In genomic region chr14:30716051-30716952, GRCm38 (mm10) we compare ENCODE assay signal across 8 mouse cellular contexts. TPM values are rescaled to one million over a fixed set of nuclear protein-coding genes. Genes with fewer than 3 reads are reported as not detected.
DNase-seq lines count a peak whose midpoint lies in the region; ATAC-seq and TF ChIP-seq lines count a peak whose summit lies in the region.

No protein-coding gene starts in this region.

- peaks cover 32% of the 10 kb centered on the region for H3K4me1 ChIP-seq in forebrain, embryonic 10.5 days
- H3K4me1 ChIP-seq in heart, embryonic 15.5 days (replicated peaks): peaks cover 10% of the 10 kb centered on the region; the same call in 1 of the 2 replicates
- H3K4me1 ChIP-seq in lung, embryonic 14.5 days (ENCODE audit: insufficient read depth): 0 out of 2 replicates have a peak, but pooled peaks cover 2% of the 10 kb centered on the region
- H3K4me1 ChIP-seq in neural tube, embryonic 14.5 days (ENCODE audit: control insufficient read depth, insufficient read depth, low read length): peaks cover 7% of the 10 kb centered on the region; the same call in 1 of the 2 replicates

- peak; percentile 48; the same call in 1 of the 2 replicates for TF ChIP-seq POLR2A in brain, embryonic 14.5 days (IDR thresholded peaks at IDR 0.05; ENCODE audit: borderline replicate concordance, extremely low read depth, insufficient read depth, insufficient read length, poor library complexity, severe bottlenecking)

- peaks cover 15% of the 10 kb centered on the region for H3K27me3 ChIP-seq in forebrain, embryonic 10.5 days (ENCODE audit: poor library complexity, severe bottlenecking)
- 0 out of 2 replicates have a peak, but pooled peaks cover 12% of the 10 kb centered on the region for H3K27me3 ChIP-seq in heart, embryonic 15.5 days
- H3K27me3 ChIP-seq in lung, embryonic 14.5 days (ENCODE audit: insufficient read depth, low read length): peaks cover 12% of the 10 kb centered on the region
- peaks cover 2% of the 10 kb centered on the region; the same call in 1 of the 2 replicates for H3K27me3 ChIP-seq in neural tube, embryonic 14.5 days (ENCODE audit: control insufficient read depth, insufficient read depth, low read length)

- no peaks in the 10 kb centered on the region for H3K9me3 ChIP-seq in forebrain, embryonic 10.5 days
- H3K9me3 ChIP-seq in heart, embryonic 15.5 days (replicated peaks): no peaks in the 10 kb centered on the region
- no peaks in the 10 kb centered on the region for H3K9me3 ChIP-seq in lung, embryonic 14.5 days (ENCODE audit: low read depth, low read length)
- no peaks in the 10 kb centered on the region for H3K9me3 ChIP-seq in neural tube, embryonic 14.5 days (ENCODE audit: control insufficient read depth, low read length)

- peak overlapping the region; percentile 94 for H3K4me3 ChIP-seq in forebrain, embryonic 10.5 days
- H3K4me3 ChIP-seq in heart, embryonic 15.5 days: peak overlapping the region; percentile 93
- H3K4me3 ChIP-seq in lung, embryonic 14.5 days (ENCODE audit: low read depth, low read length): peak overlapping the region; percentile 88
- peak overlapping the region; percentile 92 for H3K4me3 ChIP-seq in neural tube, embryonic 14.5 days (ENCODE audit: low read depth, low read length)

- peak; percentile 75 for ATAC-seq in heart, embryonic 15.5 days (replicated peaks; ENCODE audit: insufficient number of reproducible peaks, insufficient read depth, low FRiP score, low read depth)
- peak; percentile 50 for ATAC-seq in lung, embryonic 14.5 days (ENCODE audit: insufficient read depth)
- peak; percentile 64 for ATAC-seq in neural tube, embryonic 14.5 days (ENCODE audit: low read depth)

- WGBS in forebrain, embryonic 10.5 days: under 1% methylated on average over 103 of the region's 106 CpGs
- under 1% methylated on average over 73 of the region's 106 CpGs for WGBS in heart, embryonic 15.5 days
- WGBS in lung, embryonic 14.5 days: 1% methylated on average over 102 of the region's 106 CpGs
- WGBS in neural tube, embryonic 14.5 days: under 1% methylated on average over 65 of the region's 106 CpGs

- H3K4me2 ChIP-seq in heart, embryonic 15.5 days: peak overlapping the region; percentile 96
- H3K4me2 ChIP-seq in lung, embryonic 14.5 days: peak overlapping the region; percentile 89
- H3K4me2 ChIP-seq in neural tube, embryonic 14.5 days (ENCODE audit: low read depth, low read length): peak overlapping the region; percentile 79

- peak overlapping the region; percentile 97 for H3K27ac ChIP-seq in forebrain, embryonic 10.5 days
- peak overlapping the region; percentile 86 for H3K27ac ChIP-seq in heart, embryonic 15.5 days
- peak overlapping the region; percentile 92 for H3K27ac ChIP-seq in lung, embryonic 14.5 days (ENCODE audit: low read depth)
- H3K27ac ChIP-seq in neural tube, embryonic 14.5 days (ENCODE audit: low read depth, low read length): peak overlapping the region; percentile 93

- no peaks in the 10 kb centered on the region for H3K36me3 ChIP-seq in forebrain, embryonic 10.5 days (replicated peaks)
- H3K36me3 ChIP-seq in heart, embryonic 15.5 days: no peaks in the 10 kb centered on the region
- H3K36me3 ChIP-seq in lung, embryonic 14.5 days (ENCODE audit: insufficient read depth): no peaks in the 10 kb centered on the region
- no peaks in the 10 kb centered on the region for H3K36me3 ChIP-seq in neural tube, embryonic 14.5 days (ENCODE audit: control insufficient read depth, insufficient read depth, low read length)

- peak overlapping the region; percentile 76 for H3K9ac ChIP-seq in heart, embryonic 15.5 days
- H3K9ac ChIP-seq in lung, embryonic 14.5 days: peak overlapping the region; percentile 83
- H3K9ac ChIP-seq in neural tube, embryonic 14.5 days (replicated peaks; ENCODE audit: low read depth, low read length): peak overlapping the region; percentile 81

- no peak for TF ChIP-seq CTCF in brain, embryonic 14.5 days (IDR thresholded peaks at IDR 0.05; ENCODE audit: borderline replicate concordance, extremely low read depth, insufficient read depth, insufficient read length)
- no peak for TF ChIP-seq CTCF in lung, embryonic 14.5 days (IDR thresholded peaks at IDR 0.05; ENCODE audit: low read depth)

- DNase-seq in ES-CJ7 (ENCODE audit: low read depth, low spot score): peak; percentile 47
- peak; percentile 81 for DNase-seq in brain, embryonic 14.5 days (ENCODE audit: low read depth)
- DNase-seq in forebrain, embryonic 10.5 days (ENCODE audit: extremely low spot score, low spot score): peak; percentile 74
- DNase-seq in kidney, postnatal 10 days: peak; percentile 79
- DNase-seq in lung, embryonic 14.5 days: peak; percentile 75
- peak; percentile 45 for DNase-seq in thymus, postnatal 0 days (ENCODE audit: low spot score)

RNA-seq across cellular contexts. Expression of gene Sfmbt1, which starts 1.7 kb away (rescaled TPM):
- polyA plus RNA-seq in brain, embryonic 14.5 days (2012; rRNA removed): 6.5 and 10.6 TPM in 2 replicates
- polyA plus RNA-seq in forebrain, embryonic 10.5 days (2016; fragmentation: Nextera tagmentation; extraction: Ambion mirVana): 22.6 and 23.6 TPM in 2 replicates
- 7.8 and 10.3 TPM in 2 replicates for polyA plus RNA-seq in heart, embryonic 15.5 days (2015; fragmentation: Nextera tagmentation; extraction: Ambion mirVana)
- polyA plus RNA-seq in lung, embryonic 14.5 days (2014; fragmentation: Nextera tagmentation; extraction: Ambion mirVana): 14.7 and 15.0 TPM in 2 replicates
- 20.7 and 22.1 TPM in 2 replicates for polyA plus RNA-seq in neural tube, embryonic 14.5 days (2014; fragmentation: Nextera tagmentation; extraction: Ambion mirVana)
- 18.0 and 18.4 TPM in 2 replicates for polyA plus RNA-seq in thymus, postnatal 0 days (2015; fragmentation: Nextera tagmentation; extraction: Ambion mirVana)

Comparison
In these comparisons a context has a peak if more than half of its experiments do, and no peak if none do; other contexts are left out.
1. Peak in every context shown above with its lines: DNase-seq, ATAC-seq, H3K4me3 ChIP-seq and H3K27ac ChIP-seq.